Mouse (Mus musculus) urinary bladder, adult 18-20 months (tissue): ENCODE measurements around the gene Ciapin1.

Experiments used
- DNase-seq, 2 experiments: peaks; one replicate each; pipeline ENCODE4 v3.0.0; 2022; ENCODE audit warnings: low spot score in 2 of 2, mixed read lengths in 2 of 2

Gene Ciapin1

DNA sequence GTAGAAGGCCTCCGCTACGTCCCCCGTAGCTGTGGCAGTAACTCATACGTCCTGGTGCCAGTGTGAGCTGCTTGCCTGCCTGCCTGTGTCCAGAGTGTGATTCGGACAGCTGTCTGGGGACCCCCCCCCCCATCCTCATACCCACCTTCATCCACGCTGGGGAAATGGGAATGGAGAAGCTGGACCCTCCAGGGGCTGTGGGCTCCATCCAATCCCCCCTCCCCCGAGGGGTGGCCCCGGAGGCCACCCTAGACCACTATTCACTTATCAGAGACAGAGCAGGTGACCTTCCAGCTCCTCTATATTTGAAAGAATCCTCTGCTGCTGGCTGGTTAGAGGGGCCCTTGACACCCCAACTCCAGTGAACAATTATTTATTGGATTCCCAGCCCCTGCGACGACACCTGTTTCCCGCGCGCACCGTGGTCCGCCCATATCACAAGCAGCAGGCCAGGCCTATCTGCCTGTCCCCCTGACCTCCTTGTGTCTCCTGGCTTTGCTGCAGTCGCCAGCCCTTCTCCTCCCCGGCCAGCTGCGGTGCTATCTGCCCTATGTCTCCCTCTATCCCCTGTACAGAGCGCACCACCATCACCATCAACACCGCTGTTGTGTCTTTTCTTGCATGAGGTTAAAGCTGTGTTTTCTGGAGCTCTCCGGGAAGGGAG, 57.5 kb downstream of the Ciapin1 start:
- no peak for DNase-seq

GRCm38 (mm10) chr8:94779534-94780294, 58.4 kb downstream of the Ciapin1 start:
- no peak for DNase-seq

- DNase-seq, result no peak
These were observed 59.1 kb downstream of the Ciapin1 start for GRCm38 (mm10) chr8:94778895-94779533.

DNA sequence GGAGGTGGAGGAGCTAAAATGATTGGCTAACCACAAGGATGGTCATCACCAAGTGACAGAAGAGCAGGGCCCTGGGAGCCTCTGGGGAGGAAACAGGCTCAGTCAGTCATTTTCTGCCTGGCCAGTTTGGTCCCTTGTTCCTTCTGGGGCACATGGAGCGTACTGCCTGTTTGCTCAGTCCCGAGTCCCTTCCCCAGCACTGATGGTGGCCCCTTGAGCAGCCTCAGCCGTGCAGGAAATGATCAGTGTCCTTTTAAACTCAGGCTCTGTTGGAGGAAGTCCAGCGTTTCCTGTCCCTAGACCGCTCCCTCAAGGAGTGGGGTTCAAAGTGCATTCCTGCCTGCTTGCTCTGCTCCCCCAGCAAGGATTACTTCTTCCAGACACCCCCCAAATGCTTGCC, 59.7 kb downstream of the Ciapin1 start:
- DNase-seq, result no peak

DNA sequence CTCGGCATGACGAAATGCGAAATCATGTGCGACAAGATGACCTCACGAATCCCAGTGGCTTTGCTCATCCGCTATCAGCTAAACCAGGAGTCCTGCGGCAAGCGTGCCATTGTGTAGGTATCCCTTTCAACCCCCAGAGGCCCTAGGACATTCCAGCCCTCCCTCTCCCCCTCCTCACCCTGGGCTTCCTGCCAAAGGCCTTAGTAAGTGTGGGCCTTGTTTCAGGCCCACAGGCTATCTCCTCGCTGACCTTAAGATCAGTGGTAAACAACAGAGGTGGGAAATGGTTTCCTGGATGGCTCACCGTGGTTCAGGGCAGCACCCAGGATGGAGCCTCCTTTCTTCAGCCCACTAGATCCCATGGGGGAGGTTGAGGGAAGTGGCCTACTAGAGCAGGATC, 60.1 kb downstream of the Ciapin1 start:
- DNase-seq, result no peak

DNA sequence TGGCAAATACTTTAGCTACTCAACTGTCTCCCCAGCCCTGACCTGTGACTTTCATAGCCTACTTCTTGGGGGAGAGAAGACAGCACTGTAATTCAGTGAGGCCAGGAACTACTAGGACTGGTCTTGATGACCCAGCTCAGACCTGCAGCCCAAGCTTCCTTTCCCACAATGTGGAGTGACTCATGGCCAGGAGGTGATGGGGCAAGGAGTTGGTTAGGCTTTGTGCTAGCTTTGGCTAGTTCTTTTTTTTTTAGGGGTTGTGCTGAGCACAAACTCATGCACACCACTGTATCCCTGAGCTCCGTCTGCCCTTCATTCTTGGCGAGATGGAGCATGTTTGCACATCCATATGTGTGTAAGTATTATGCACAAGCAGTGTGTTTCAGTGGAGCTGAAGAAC, 61.8 kb downstream of the Ciapin1 start:
- no peak for DNase-seq

DNA sequence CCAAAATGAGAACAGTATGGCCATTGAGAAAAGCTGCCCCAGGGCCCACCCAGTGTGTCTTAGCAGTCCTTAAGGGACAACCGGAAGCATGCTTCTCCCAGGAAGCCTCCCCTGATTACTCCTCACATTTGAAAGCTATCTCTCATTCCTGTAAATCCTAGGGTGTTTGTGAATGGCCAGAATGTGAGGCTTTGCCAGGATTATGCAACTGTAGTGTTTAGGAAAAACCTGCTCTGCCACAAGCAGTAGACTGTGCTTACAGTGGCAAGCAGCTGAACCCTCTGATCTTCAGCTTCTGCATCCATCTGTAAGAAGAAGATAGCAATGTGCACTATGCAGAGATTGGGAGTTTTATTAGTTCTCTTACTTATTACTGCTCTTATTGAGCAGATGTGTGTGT, 63.6 kb downstream of the Ciapin1 start:
- peak in 1 of 2 experiments; percentile 20 for DNase-seq

- peak in 1 of 2 experiments; percentile 13 for DNase-seq
These were observed 64.4 kb downstream of the Ciapin1 start for GRCm38 (mm10) chr8:94773700-94774171.

GRCm38 (mm10) chr8:94773048-94773447, 65.1 kb downstream of the Ciapin1 start:
- DNase-seq, result no peak

DNA sequence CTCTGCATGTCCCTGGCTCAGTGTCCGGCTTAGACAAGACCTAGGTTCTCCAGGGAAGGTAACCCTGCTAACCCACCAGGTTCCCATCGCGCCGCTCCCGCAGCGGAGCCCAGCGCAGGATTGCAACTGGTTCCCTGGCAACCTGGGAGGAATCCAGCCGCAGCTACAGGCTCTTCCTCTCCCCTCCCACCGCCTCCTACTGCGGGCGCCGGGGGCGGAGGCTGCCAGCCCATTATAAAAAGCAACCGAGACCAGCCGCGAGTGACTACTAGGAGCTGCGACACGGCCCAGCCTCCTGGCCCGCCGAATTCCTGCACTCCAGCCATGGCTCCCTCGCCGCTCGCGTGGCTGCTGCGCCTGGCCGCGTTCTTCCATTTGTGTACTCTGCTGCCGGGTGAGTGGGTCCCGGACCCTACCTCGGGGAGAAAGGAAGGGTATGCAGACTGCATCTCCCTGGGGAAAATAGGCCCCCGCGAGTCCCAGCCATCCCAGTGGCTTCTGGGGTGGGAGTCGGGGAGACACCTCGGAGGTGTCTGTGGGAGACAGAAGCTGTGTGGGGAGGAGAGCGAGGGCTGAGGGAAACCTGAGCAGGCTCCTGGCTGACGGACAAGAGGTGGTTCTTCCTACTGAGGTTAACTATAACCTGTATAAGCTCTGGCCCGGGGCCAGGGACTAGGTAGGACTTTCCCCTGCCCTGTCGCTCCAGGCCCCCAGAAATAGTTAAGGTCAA, 66.1 kb downstream of the Ciapin1 start, which contains the start of gene Cx3cl1:
Cx3cl1 (plus strand) TSS at position 69 of the 730 bp plus-strand sequence.
- DNase-seq, result peak; percentile 73 to 76

DNA sequence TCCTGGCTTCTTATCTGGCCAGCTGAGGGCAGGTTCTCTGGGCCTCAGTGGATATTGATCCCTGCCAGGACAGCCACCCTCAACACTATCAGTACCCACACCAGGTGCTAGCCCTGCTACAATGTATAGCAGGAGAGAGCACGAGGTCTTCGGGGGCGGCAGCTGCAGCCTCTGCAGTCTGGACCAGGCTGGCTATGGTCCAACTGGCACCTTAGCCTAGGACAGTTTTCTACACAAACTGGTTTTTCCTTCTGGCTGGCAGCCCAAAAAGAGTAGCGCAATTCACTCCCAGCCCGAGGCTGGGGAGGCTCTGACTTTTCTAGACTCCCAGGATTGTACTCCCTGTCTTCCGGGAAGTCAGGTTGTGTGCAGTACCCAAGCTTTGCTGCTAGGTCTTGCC, 67.2 kb downstream of the Ciapin1 start:
- peak; percentile 45 to 46 for DNase-seq
